Mouse (Mus musculus) adrenal gland, postnatal 10 days (tissue): ENCODE measurements around the gene Gch1. TPM values are rescaled to one million over a fixed set of nuclear protein-coding genes. Genes with fewer than 3 reads are reported as not detected.

Experiments
- DNase-seq: peaks from one replicate; pipeline ENCODE4 v3.0.0; 2021; ENCODE audit warnings: mixed read lengths
- total RNA-seq, 2 experiments: library from RNA; stranded (reverse); gene quantifications; 2 replicates each; pipeline ENCODE4 v1.2.3; 2021

Gch1 gene
- total RNA-seq, 2 experiments from 2014 or later: 33.4 to 40.4 TPM

DNA sequence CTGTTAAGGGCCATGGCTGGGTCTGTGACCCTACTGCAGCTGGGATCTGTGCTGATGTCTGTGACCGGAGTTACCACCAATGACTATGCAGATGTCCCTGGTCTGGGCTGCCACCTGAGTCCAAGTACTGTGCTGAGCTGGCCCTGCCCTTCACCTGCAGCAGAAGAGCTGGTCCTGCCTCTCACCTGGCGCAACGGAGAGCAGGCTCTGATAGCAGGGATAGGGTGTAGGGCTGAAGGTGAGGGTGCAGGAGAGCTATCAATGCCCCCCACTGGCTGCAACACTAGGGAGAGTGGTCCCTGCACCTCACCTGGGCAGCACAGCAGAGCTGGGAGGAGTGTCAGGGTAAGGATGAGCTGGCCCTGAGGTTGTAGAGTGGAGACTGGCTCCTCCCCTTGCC is 17.4 kb upstream of the Gch1 start:
- no peak for DNase-seq

DNA sequence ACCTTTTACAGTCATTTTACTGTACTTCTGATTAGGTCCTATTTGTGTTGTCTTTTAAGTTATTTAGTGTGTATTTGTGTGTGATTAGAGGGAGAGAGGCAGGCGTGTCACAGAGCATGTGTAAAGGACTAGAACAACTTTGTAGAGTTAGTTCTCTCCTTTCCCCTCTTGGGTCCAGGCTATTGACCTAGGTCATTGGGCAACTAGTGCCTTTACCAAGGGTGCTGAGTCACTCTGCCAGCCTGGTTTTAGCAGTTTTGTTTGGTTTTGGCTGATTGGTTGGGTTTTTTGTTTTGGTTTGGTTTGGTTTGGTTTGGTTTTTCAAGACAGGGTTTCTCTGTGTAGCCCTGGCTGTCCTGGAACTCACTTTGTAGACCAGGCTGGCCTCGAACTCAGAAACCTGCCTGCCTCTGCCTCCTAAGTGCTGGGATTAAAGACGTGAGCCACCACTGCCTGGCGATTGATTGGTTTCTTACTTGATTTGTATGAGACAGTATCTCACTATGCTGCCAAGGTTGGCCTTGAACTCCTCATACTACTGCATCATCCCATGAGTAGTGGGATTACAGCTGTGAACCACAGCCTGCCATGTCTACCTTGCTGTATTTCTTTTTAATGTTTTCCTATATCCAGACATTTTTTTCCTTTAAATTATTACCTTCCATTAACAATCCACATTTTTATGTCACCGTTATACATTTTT is 16.2 kb upstream of the Gch1 start:
- DNase-seq: no peak

DNA sequence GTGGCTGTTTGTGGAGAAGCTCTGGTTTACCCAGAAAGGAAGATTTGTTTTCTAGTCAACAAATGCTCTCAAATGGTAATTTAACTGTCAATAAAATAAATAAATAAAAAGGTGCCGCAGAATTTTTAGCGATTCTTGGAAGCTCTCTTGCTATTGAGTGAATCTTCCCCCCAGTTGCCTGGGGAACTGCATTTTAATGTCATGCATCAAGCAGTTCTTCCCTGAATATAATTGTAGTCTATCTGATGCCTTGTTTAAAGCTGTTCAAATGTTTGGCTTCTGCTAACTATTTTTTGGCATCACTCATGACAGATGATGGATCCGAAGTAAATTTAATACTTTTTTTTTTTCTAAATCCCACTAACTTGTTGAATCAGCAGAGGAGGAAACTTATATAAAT is 8.1 kb upstream of the Gch1 start:
- DNase-seq: no peak

DNA sequence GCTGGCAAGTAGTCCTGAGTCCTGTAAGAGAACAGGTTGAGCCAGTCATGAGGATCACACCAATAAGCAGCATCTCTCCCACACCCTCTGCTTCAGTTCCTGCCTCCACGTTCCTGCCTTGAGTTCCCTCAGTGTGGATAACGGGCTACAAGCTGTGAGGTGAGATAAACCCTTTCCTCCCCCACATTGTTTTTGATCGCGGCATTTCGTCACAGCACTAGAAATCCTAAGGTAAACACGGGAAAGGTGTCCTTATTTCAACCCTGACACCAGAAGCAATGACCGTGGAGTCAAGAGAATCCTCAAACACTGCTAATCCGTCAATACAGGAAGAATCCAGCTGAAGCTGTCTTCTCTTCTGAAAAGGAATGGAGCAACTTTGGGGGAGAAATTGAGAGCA is 7.5 kb upstream of the Gch1 start:
- no peak for DNase-seq

DNA sequence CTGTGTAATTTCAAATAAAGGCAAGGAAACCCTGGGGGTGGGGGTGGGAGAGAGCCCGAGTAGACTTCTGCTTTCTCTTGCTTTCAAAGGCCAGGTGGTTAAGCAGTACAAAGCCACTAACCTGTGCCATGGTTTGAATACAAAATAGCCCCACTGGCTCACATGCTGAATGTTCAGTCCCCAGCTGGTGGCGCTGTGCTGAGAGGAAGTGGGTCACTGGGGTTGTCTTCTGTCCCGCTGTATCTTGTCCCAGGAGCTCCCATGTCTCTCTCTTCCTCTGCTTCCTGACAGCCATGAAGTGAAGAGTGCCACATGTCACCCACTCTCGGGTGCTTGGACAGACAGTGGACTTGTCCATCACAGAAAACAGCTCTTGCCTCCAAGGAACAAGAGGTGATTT is 4.9 kb upstream of the Gch1 start:
- DNase-seq: no peak

DNA sequence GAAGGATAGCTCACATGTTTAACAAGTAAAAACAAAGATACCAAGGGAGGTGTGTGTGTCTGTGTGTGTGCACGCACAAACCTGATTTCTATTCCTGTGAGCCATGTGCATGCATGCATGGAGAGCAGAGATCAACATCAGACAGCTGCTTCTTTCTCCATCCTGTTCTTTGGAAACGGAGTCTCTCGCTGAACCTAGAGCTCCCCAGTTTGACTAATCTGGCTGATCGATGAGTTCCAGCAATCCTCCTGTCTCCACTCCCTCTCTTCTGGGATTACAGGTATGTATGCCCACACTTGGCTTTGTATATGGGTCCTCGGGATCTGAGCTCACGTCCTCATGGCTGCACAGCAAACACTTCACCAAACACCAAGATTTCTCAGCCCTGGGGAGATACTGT is 4.3 kb upstream of the Gch1 start:
- no peak for DNase-seq

DNA sequence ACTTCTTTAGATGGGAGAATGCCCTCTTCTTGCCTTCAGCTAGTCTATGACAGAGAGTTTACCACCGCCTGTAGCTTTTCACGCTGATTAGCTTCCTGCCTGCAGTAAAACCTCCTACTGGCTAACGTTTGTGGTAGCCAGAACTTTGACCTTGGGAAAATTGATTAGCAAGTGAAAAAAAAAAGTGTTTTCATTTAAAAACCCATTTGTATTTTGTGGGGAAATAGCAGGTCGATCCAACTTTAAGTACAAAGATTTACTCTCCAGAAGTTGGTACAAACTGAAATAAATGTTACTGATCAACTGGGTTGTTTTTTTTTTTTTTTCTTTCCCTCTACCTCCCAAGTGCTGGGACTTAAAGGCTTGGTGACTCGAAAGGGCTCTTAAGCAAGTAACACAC is 2.6 kb upstream of the Gch1 start:
- no peak for DNase-seq

DNA sequence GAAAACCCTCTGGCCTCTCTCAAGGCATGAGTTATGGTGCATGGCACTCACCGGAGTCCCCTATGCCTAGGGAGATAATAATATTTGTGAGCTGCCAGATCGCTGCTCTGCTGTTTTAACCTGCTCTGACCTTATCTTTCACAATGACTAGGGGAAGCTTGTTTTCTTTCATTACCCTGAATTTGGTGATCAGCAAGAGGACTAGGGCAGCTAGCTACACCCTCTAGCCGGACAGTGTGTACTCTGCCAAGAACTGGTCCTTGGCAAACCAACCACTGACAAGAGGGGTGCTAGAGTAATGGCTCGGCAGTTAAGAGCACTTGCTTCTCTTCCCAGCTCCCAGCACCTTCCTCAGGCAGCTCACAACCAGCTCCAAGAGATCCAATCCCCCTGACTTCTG is 1.4 kb upstream of the Gch1 start:
- peak; percentile 26 for DNase-seq

DNA sequence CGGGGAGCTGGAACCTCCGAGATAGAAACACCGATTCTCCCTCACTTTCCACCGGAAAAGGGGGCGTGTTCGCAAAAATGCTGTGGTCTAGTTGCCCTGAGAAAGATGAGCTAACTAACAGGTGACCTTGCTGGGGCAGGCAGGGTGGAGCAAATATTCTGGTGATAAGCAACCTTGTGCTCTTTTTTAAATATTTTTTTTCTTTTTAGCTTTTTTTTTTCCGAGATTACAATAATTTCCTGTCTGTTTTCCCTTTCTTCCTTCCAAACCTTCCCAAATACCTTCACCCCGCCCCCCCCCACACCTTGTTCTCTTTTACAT is 382 bp upstream of the Gch1 start:
- DNase-seq: no peak

DNA sequence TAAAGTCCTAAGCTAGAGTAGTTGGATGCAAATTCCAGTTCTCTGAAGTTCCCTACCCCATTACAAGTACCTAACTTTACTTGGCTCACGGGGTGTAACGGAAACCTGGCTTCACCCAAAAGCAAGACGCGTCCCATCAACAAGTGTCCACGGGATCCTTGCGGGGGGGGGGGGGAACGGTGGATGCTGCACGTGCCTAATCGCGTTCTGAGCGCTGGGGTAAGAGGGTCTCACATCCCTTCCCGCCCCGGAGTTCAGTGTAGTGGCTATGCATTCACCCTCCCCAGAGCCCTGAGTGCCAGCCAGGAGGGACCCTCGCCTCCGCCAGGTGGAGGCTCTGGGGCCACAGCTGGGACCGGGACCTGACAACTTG is 752 bp downstream of the Gch1 start:
- no peak for DNase-seq

DNA sequence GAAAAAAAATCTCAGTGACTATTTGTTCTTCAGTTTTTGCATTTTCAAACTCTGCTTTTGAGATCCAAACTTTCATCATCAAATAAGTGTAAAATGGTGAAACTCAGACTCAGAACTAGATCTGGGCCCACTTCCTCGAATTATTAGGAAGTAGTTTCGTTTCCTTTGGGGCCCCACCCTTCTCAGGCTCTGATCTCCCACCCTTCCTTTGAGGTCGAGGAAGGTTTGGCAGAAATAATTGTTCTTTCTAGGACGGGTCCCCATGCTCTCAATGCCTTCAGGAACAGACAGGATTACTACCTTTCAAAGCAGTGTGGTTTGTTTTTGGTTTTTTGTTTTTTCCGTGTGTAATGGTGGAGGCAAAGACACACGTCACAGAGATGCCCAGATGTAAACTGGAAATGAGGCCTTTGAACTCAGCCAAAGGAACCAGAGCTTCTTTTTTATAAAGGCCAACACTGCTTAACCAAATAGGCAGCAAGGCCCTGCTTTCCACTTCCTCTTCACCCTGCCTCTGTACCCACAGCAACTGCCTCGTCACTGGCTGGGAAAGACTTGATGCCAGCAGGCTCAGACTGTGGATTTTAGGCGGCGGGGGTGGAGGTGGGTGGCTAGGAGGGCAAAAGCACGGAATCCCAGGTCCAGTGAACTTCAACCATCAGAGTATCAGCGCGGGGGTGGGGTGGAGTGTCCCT is 1.4 kb downstream of the Gch1 start:
- peak; percentile 41 for DNase-seq

DNA sequence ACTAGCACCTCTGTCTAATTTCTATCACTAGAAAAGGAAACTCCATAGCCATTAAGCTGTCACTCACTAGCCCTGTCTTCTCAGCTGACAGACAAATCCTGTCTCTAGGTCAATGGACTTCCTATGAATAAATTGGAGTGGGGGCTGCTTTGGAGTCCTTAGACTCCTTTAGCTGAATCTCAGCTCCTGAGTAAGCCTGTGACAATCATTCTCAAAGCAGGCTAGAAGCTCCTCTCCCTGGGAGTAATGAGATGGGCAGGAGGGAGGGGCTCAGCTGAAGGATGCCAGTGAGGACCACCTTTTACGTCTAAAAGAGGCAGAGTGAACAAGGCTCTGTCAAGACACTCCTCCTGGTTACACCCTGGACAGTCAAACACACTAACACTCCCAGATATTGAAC is 2.0 kb downstream of the Gch1 start:
- DNase-seq: no peak

DNA sequence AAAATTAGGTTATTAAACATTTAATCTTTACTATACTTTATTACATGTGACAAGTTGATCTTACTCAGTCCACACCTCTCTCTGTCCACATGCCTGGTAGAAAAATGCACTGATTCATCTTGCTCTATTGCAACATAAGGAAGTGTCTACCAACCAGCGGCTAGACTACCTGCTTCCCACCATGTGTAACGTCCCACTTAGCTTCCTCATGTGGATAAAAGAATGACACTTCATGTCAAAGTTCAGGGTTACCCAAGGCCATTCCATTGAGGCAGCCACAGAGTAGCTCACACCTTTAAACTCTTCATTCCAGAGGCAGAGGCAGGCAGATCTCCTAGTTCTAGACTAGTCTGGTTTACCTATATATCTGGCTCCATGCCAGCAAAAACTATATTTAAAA is 2.7 kb downstream of the Gch1 start:
- no peak for DNase-seq

DNA sequence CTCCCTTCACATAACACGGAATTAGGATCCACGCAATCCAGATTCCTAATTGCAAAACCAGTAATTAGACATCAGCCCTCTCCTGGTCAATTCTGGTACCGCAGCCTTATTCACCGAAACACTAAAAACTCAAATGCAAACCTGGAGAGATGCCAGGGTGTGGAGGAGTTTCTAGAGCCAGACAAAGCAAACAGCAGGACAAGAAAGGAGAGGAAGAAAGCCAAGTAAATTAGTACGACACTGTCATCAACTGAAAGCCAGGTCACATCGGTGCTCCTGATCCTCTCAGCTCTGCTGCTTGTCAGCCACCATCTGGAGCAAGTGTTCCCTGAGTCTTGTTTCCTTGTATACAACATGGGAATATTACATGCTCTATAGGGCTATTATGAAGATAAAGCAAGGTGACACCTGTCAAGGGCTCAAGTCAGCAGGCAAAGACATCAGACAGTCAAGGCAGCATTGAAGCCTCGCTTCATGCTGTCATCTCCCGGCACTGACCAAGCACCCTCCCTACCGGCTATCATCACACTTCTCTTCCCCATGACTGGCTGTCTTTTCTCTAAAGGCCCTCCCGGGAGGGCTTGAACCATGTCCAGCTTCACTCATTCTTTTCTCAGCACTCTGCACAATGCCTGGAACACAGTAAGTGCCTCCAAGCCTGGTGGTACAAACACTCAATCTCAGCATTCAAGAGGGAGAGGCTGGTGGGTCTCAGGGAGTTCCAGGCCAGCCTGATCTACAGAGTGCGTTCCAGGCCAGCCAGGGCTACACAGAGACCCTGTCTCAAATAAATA is 7.5 kb downstream of the Gch1 start:
- peak; percentile 73 for DNase-seq

DNA sequence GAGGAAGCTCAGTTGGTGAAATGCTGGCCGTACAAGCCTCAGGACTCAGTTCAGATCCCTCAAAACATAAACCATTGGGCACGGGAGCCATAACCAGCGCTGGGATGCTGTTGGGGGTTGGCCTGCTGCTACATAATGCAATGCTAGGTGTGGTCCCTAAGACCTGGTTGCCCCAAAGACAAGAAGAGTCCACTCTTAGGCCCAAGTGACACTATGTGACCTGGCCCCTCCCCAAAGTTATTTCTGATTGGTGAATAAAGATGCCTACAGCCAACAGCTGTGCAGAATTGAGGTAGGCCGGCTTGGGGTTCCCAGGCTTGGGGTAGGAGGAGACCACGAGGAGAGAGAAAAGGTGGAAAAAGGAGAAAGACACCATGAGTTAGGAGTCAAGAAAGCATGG is 10.4 kb downstream of the Gch1 start:
- DNase-seq: no peak

DNA sequence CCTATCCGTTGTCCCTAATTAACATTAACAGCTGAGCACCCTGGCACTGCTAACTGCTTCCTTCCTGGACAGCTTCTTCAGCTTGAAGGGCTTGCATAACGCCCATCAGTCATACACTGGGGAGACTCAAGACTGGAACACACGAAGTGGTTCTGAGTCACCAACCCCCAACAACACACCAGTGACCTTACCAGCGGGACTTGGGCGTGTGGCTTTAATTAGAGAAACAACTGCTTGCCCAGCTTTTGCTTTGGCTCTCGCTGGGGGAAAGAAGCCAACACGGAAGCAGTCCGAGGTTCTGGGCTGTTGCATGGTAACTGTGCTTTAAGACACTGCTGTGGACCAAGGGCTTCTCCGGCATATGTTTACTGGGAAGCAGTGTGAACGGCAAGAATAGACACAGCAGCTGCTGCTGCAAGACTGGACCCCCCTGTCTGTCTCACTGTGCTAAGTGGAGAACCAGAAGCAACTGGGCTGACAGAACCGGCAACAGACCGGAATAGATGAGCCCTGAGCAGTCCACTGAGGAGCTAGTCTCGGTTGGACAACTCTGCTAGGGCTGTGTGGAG is 11.3 kb downstream of the Gch1 start:
- peak; percentile 71 for DNase-seq

DNA sequence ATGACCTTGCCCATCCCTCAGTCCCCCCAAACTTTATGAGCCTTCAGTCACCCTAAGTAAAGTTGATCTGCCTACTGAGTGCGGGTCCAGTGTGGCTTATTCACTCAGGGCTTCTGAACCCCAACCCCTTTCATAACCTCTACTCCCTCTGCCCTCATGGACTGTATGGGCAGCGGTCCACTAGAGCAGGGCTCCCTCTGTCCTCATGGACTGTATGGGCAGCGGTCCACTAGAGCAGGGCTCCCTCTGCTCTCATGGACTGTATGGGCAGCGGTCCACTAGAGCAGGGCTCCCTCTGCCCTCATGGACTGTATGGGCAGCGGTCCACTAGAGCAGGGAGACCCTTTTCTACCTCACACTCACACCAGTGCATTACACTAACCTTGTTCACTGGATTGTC is 13.0 kb downstream of the Gch1 start:
- no peak for DNase-seq

DNA sequence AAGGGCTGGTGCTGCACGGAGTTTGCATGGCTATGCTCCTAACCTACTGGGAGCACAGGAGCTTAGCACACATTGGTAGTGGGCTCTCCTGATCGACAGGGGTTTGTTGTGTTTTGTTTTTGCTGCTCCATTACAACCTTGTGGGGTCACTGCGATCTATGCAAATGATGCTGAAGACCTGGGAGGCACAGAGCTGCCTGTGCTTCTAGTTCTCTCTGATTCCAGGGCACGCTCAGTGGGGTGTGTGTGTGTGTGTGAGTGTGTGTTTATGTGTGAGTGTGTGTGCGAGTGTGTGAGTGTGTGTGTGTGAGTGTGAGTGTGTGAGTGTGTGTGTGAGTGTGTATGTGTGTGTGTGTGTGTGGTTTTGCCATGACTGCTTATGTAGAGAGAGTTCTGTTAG is 14.1 kb downstream of the Gch1 start:
- no peak for DNase-seq

DNA sequence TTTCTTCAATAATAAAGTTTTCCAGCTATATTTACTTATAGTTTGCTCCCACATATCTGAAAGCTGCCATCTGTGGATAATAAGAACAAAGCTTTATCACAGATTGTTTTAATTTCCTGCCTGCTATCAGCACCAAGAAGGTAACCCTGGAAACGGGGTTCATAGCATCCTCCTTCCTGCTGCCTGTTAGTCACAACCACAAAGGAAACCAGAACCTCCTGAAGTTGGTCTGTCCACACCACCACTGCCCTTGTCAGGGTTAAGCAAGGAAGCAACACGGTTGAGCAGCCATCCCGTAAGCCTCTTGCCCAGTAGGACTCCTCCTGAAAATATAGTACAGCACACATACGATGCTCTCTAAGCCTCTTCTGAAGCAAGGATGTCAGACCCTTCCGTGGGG is 17.1 kb downstream of the Gch1 start:
- no peak for DNase-seq

DNA sequence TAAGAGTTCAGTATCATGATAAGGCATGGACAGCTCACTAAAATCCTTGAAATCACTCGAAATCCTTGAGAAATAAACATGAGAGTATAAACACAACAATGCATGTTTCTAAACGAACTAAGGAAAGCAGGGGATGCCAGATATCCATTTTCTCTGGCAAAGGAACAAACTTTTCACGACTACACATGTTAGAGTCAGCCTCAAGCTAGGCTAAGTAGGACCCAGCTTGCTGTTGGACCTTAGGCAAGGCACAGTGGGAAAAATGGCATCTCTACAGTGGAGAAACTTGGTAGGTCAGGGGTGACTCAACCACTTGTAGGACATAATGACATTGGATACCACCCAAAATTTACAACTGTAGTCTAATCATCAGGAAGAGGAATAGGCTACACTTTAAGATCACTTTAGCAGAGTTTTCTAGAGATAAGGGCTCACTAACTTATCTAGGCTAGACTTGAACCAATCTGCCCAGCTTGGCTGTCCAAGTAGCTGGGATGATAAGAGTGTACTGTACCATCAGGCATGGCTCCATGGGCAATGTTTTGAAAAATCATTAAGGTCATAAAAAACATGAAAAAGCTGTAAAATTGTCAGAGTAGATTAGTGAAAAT is 18.6 kb downstream of the Gch1 start:
- no peak for DNase-seq

DNA sequence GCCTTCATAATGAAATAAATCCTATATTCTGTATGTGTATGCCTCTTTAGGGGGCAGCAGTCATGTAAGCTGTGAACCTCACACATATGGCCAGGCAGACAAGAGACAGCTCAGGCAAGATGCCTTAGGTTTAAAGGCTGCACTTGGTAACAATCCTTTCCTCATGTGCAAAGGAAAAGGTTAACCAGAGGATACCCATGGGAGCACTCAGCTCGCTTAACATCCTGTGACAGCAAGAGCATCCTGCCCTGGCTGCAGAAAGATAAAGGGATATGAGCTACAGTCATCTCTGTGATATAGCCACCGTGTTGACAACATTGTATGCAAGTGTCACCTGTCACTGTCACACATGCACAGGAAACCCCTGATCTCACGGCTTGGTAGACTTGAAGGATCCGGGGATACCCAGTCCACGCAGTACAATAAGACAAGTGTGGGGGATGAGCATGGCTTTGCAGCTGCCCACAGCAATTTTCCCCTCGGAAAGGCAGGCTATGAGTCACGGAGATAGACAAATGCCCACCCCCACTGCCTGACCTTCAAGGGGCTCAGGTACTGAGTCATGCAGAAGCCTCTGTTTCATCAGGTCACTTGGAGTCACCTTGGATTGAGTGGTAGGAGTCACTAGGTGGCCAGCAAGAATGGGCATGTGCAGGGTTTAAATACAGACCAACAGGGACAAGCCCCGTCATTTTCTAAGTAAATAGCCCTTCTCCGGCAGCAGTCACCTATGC is 19.4 kb downstream of the Gch1 start:
- peak; percentile 47 for DNase-seq

DNA sequence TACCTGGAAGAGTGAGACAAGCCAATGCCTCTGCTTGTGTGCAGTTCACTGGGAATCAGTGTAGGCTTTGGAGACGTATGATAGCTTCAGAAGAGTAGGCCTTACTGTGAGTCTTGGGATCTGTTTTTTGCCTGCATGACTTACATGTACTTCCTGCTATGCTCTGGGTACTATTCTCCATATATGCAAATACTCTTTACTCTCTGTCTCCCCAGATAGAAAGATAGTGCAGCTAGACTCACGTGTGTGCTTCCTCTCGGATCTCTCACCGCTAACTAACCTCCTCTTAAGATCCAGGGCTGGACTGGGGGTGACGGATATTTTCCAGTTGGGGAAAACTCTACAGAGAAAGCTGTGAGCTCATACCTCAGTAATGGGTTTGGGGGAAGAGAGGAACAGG is 23.5 kb downstream of the Gch1 start:
- DNase-seq: no peak
